Mouse (Mus musculus) cerebellum, postnatal 4 days (tissue): Measurements from ENCODE around the gene Sh3gl3.

Source experiments
- DNase-seq, 2 experiments: peaks; one replicate each; pipeline ENCODE4 v3.0.0; 2022; ENCODE audit warnings: low spot score in 2 of 2, mixed read lengths in 1 of 2

The Sh3gl3 gene

GRCm38 (mm10) chr7:82173540-82173939 lies at the start of gene Sh3gl3:
Sh3gl3 (plus strand) TSS chr7:82173840.
- no peak for DNase-seq

GRCm38 (mm10) chr7:82138196-82138595 lies 35.4 kb upstream of the Sh3gl3 start:
- DNase-seq: no peak

GRCm38 (mm10) chr7:82147151-82147550 lies 26.5 kb upstream of the Sh3gl3 start:
- DNase-seq: no peak

GRCm38 (mm10) chr7:82164681-82165080 lies 9.0 kb upstream of the Sh3gl3 start:
- no peak for DNase-seq

GRCm38 (mm10) chr7:82174571-82175326 lies 1.1 kb downstream of the Sh3gl3 start:
- DNase-seq: peak; percentile 63 to 79

- DNase-seq: no peak
Observed at GRCm38 (mm10) chr7:82175327-82175721, 1.7 kb downstream of the Sh3gl3 start.

- no peak for DNase-seq
Observed at GRCm38 (mm10) chr7:82176192-82176591, 2.6 kb downstream of the Sh3gl3 start.

GRCm38 (mm10) chr7:82177336-82177735 lies 3.7 kb downstream of the Sh3gl3 start:
- no peak for DNase-seq

- no peak for DNase-seq
Observed at GRCm38 (mm10) chr7:82180919-82181318, 7.3 kb downstream of the Sh3gl3 start.

- DNase-seq: no peak
Observed at GRCm38 (mm10) chr7:82182781-82183180, 9.1 kb downstream of the Sh3gl3 start.

GRCm38 (mm10) chr7:82191604-82192003 lies 18.0 kb downstream of the Sh3gl3 start:
- DNase-seq: no peak

- DNase-seq: no peak
Observed at GRCm38 (mm10) chr7:82192512-82192911, 18.9 kb downstream of the Sh3gl3 start.

- no peak for DNase-seq
Observed at GRCm38 (mm10) chr7:82203111-82203510, 29.5 kb downstream of the Sh3gl3 start.

GRCm38 (mm10) chr7:82204014-82204784 lies 30.6 kb downstream of the Sh3gl3 start:
- DNase-seq: no peak

GRCm38 (mm10) chr7:82204975-82205374 lies 31.3 kb downstream of the Sh3gl3 start:
- no peak for DNase-seq

GRCm38 (mm10) chr7:82206787-82207186 lies 33.1 kb downstream of the Sh3gl3 start:
- DNase-seq: no peak

- no peak for DNase-seq
Observed at GRCm38 (mm10) chr7:82221380-82221933, 47.8 kb downstream of the Sh3gl3 start.

GRCm38 (mm10) chr7:82223906-82224846 lies 50.5 kb downstream of the Sh3gl3 start:
- no peak for DNase-seq

- DNase-seq: no peak
Observed at GRCm38 (mm10) chr7:82233201-82233600, 59.6 kb downstream of the Sh3gl3 start.

GRCm38 (mm10) chr7:82234010-82234897 lies 60.6 kb downstream of the Sh3gl3 start:
- DNase-seq: no peak

- no peak for DNase-seq
Observed at GRCm38 (mm10) chr7:82234898-82235290, 61.3 kb downstream of the Sh3gl3 start.
